Mouse (Mus musculus): ENCODE data around the gene Mgst2. TPM values are rescaled to one million over a fixed set of nuclear protein-coding genes. Genes with fewer than 3 reads are reported as not detected.

Mgst2 gene
- polyA plus RNA-seq, 1 experiment from 2014 or later, result 128 TPM

DNA sequence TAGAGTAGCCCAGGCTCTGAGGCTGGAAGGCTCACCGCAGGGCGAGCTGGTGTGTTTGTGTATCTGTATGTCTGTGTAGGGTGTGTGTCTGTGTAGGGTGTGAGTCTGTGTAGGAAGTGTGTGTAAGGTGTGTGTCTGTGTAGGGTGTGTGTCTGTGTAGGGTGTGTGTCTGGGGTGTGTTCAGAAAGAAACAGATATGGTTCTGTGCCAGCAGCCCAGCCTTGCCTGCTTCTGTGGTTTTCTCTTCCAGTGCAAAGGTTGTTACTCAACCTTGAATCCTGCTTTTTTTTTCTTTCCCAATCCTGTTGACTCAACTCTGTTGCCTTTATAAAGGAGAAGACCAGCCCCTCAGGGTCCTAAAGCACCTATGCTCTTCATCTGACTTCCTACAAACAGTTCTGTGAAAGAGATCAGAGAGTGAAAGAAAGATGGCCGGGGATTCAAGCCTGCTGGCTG lies 689 bp downstream of the Mgst2 start:
- Histone ChIP-seq H3K4me1 (replicated peaks; ENCODE audit: control insufficient read depth, insufficient read depth, low read length) (0 out of 2 replicates have a peak, but pooled peaks cover 4% of the 10 kb centered on the region), H3K36me3 (ENCODE audit: control insufficient read depth, insufficient read depth) (no peaks in the 10 kb centered on the region), H3K27me3 (replicated peaks; ENCODE audit: control insufficient read depth, insufficient read depth, low read length) (no peaks in the 10 kb centered on the region), H3K4me2 (replicated peaks; ENCODE audit: low read depth) (peak overlapping the region; percentile 49), H3K4me3 (ENCODE audit: low read depth, low read length) (peak overlapping the region; percentile 32), H3K9ac (ENCODE audit: low read depth, low read length) (no peak overlapping the region), H3K9me3 (ENCODE audit: control insufficient read depth) (no peaks in the 10 kb centered on the region), H3K27ac (ENCODE audit: low read depth, low read length) (peak overlapping the region; percentile 73)
- no peak for TF ChIP-seq CTCF (IDR thresholded peaks at IDR 0.05; ENCODE audit: low read depth)
- ATAC-seq, result peak; percentile 87
- WGBS, result 51% methylated on average over 3 of the region's 3 CpGs

DNA sequence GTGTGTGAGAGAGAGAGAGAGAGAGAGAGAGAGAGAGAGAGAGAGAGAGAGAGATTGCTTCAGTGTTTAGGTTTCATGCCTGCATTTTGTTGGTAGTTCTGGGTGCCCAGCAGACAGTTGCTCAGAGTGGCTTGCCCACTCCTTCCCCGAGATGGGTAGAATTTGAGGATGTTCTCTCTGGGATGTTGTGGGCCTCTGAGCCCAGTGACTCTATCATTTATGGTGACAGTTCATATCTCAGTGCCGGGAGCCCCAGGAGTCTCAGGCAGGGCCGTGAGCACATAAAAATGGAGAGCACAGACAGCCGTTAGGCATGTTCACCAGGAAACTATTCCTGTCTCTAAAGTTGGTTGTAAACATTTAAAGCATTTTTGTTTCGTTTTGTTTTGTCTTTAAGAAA lies 1.2 kb downstream of the Mgst2 start:
- H3K36me3 ChIP-seq (ENCODE audit: control insufficient read depth, insufficient read depth), result no peaks in the 10 kb centered on the region
- WGBS, result 19% methylated on average over 5 of the region's 5 CpGs
- no peak overlapping the region for H3K9ac ChIP-seq (ENCODE audit: low read depth, low read length)
- peak overlapping the region; percentile 32 for H3K4me3 ChIP-seq (ENCODE audit: low read depth, low read length)
- 0 out of 2 replicates have a peak, but pooled peaks cover 4% of the 10 kb centered on the region for H3K4me1 ChIP-seq (replicated peaks; ENCODE audit: control insufficient read depth, insufficient read depth, low read length)
- peak overlapping the region; percentile 49 for H3K4me2 ChIP-seq (replicated peaks; ENCODE audit: low read depth)
- H3K27ac ChIP-seq (ENCODE audit: low read depth, low read length), result peak overlapping the region; percentile 73
- no peaks in the 10 kb centered on the region for H3K9me3 ChIP-seq (ENCODE audit: control insufficient read depth)
- TF ChIP-seq CTCF (IDR thresholded peaks at IDR 0.05; ENCODE audit: low read depth), result no peak
- no peak for ATAC-seq
- no peaks in the 10 kb centered on the region for H3K27me3 ChIP-seq (replicated peaks; ENCODE audit: control insufficient read depth, insufficient read depth, low read length)

DNA sequence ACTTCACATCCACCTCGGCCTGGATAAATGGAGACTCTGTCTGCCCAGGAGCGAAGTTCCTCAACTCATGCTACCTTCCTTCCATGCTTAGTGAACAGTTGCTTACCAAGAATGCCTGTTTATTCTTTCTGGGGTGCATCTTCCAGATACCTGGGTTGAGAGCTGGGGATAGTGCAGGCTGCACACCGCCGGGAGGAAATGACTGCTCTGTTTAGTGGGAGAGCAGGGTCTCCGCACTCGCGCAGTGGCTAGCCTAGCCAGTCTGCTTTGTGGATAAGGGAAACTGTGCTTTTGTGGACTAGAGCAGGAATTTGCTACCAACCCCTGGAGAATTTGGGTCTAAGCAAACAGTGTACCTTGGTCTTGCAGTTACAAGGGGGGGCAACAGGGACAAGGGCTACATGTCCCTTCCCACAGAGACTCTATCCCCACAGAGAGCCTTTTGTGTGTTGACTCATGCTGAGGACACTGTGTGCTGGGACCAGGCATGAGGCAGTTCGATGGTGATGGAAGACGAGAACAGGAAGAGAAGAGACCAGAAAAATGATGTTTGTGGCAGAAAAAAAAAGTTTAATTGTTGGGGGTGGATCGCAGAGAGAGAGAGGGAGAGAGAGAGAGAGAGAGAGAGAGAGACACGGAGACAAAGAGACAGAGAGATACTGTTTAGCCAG lies 1.9 kb downstream of the Mgst2 start:
- TF ChIP-seq CTCF (IDR thresholded peaks at IDR 0.05; ENCODE audit: low read depth), result no peak
- 0 out of 2 replicates have a peak overlapping the region, but pooled peaks have one; percentile 73 for H3K27ac ChIP-seq (ENCODE audit: low read depth, low read length)
- H3K9me3 ChIP-seq (ENCODE audit: control insufficient read depth), result no peaks in the 10 kb centered on the region
- no peak for ATAC-seq
- H3K9ac ChIP-seq (ENCODE audit: low read depth, low read length), result no peak overlapping the region
- WGBS, result 57% methylated on average over 11 of the region's 11 CpGs
- no peaks in the 10 kb centered on the region for H3K27me3 ChIP-seq (replicated peaks; ENCODE audit: control insufficient read depth, insufficient read depth, low read length)
- 0 out of 2 replicates have a peak, but pooled peaks cover 4% of the 10 kb centered on the region for H3K4me1 ChIP-seq (replicated peaks; ENCODE audit: control insufficient read depth, insufficient read depth, low read length)
- peak overlapping the region; percentile 49 for H3K4me2 ChIP-seq (replicated peaks; ENCODE audit: low read depth)
- H3K36me3 ChIP-seq (ENCODE audit: control insufficient read depth, insufficient read depth), result no peaks in the 10 kb centered on the region
- H3K4me3 ChIP-seq (ENCODE audit: low read depth, low read length), result peak overlapping the region; percentile 32

DNA sequence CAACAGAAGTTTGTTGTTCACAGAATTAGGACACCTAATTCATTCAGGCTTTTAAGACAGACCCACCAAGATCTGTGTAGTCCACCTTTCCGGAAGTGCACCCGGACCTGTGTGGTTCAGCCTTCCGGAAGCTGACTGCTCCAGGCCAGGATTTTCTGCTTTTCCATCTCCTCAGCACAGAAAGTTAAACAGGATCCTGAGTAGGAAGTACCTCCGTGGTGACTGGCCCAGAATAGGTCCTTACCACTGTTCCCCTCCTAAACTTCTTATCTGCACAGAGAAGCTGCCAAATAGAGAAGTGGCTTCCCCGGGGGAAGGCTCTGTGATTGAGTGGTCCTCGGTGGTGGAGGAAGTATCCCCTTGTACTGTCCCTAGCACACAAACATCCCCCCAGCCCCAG lies 2.4 kb downstream of the Mgst2 start:
- no peak for TF ChIP-seq CTCF (IDR thresholded peaks at IDR 0.05; ENCODE audit: low read depth)
- Histone ChIP-seq H3K4me3 (ENCODE audit: low read depth, low read length) (peak overlapping the region; percentile 32; the same call in 1 of the 2 replicates), H3K27ac (ENCODE audit: low read depth, low read length) (no peak overlapping the region), H3K4me2 (replicated peaks; ENCODE audit: low read depth) (peak overlapping the region; percentile 49), H3K27me3 (replicated peaks; ENCODE audit: control insufficient read depth, insufficient read depth, low read length) (no peaks in the 10 kb centered on the region), H3K36me3 (ENCODE audit: control insufficient read depth, insufficient read depth) (no peaks in the 10 kb centered on the region), H3K9ac (ENCODE audit: low read depth, low read length) (no peak overlapping the region), H3K4me1 (replicated peaks; ENCODE audit: control insufficient read depth, insufficient read depth, low read length) (0 out of 2 replicates have a peak, but pooled peaks cover 4% of the 10 kb centered on the region), H3K9me3 (ENCODE audit: control insufficient read depth) (no peaks in the 10 kb centered on the region)
- ATAC-seq, result no peak
- 39% methylated on average over 6 of the region's 6 CpGs for WGBS

DNA sequence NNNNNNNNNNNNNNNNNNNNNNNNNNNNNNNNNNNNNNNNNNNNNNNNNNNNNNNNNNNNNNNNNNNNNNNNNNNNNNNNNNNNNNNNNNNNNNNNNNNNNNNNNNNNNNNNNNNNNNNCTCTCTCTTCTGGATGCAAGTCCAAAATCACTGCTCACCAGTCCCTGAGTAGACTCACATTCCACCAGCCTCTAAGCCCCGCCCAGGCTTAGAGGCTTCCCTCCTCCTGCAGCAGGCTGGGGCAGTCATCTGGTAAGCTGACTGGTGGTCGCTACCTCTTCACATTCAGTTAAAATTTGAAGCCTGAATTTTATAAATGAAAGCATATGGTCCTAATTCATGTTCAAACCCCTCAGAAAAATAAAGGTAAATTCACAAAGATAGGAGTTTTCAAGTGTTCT lies 8.4 kb downstream of the Mgst2 start:
- no peak for TF ChIP-seq CTCF (IDR thresholded peaks at IDR 0.05; ENCODE audit: low read depth)
- Histone ChIP-seq H3K27ac (ENCODE audit: low read depth, low read length) (no peak overlapping the region), H3K9ac (ENCODE audit: low read depth, low read length) (no peak overlapping the region), H3K4me2 (replicated peaks; ENCODE audit: low read depth) (no peak overlapping the region), H3K4me3 (ENCODE audit: low read depth, low read length) (no peak overlapping the region), H3K36me3 (ENCODE audit: control insufficient read depth, insufficient read depth) (no peaks in the 10 kb centered on the region), H3K9me3 (ENCODE audit: control insufficient read depth) (no peaks in the 10 kb centered on the region), H3K4me1 (replicated peaks; ENCODE audit: control insufficient read depth, insufficient read depth, low read length) (peaks cover 9% of the 10 kb centered on the region), H3K27me3 (replicated peaks; ENCODE audit: control insufficient read depth, insufficient read depth, low read length) (no peaks in the 10 kb centered on the region)
- WGBS, result 81% methylated on average over 2 of the region's 2 CpGs
- no peak for ATAC-seq

DNA sequence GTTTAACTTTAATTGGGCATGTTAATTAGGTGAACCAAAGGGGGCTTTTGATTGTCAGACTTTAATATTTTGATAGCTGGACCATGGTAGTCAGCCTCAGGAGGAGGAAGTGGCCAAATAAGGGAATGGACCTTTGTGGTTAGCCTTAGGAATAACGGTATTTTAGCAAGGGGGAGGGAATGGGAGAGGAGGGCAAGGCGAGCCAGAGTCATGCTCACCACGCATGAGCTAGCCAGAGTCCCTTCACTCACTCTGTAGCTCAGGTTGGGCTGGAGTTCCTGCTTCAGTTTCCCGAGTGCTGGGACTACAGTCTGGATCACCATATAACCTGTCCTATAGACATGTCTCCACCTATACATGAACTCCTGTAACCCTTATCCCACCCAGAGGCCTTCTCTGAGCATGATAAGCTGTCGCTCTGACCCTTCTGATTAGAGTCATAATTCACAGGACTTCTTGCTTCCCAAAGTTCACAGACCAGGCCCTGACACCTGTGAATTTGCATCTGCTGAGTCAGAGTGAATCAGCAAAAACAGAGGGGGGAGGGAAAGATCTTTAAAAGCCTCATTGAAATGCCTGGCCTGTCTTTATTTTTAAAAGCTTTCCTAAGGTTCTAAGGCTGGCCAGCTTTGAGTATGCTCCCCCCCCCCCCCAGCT lies 10.4 kb downstream of the Mgst2 start:
- peak; percentile 72 for ATAC-seq
- Histone ChIP-seq H3K4me1 (replicated peaks; ENCODE audit: control insufficient read depth, insufficient read depth, low read length) (peaks cover 9% of the 10 kb centered on the region), H3K9ac (ENCODE audit: low read depth, low read length) (no peak overlapping the region), H3K27me3 (replicated peaks; ENCODE audit: control insufficient read depth, insufficient read depth, low read length) (no peaks in the 10 kb centered on the region), H3K4me3 (ENCODE audit: low read depth, low read length) (no peak overlapping the region), H3K27ac (ENCODE audit: low read depth, low read length) (peak overlapping the region; percentile 58), H3K9me3 (ENCODE audit: control insufficient read depth) (no peaks in the 10 kb centered on the region), H3K36me3 (ENCODE audit: control insufficient read depth, insufficient read depth) (no peaks in the 10 kb centered on the region), H3K4me2 (replicated peaks; ENCODE audit: low read depth) (no peak overlapping the region; the same call in 1 of the 2 replicates)
- 54% methylated on average over 5 of the region's 5 CpGs for WGBS
- no peak for TF ChIP-seq CTCF (IDR thresholded peaks at IDR 0.05; ENCODE audit: low read depth)
